Mouse (Mus musculus) testis, postnatal 14 days (tissue): ENCODE measurements around the gene Myo5c.

Source experiments
- DNase-seq: peaks from one replicate; pipeline ENCODE4 v3.0.0; 2021; ENCODE audit warnings: low spot score

Myo5c gene

GRCm38 (mm10) chr9:75322099-75322885 lies 90.5 kb downstream of the Myo5c start:
- no peak for DNase-seq

- DNase-seq: no peak
Observed at GRCm38 (mm10) chr9:75328047-75328446, 96.2 kb downstream of the Myo5c start.

- no peak for DNase-seq
Observed at GRCm38 (mm10) chr9:75330821-75331220, 99.0 kb downstream of the Myo5c start.

- DNase-seq: no peak
Observed at GRCm38 (mm10) chr9:75334440-75334839, 102.6 kb downstream of the Myo5c start.

- no peak for DNase-seq
Observed at GRCm38 (mm10) chr9:75338016-75338415, 106.2 kb downstream of the Myo5c start.

GRCm38 (mm10) chr9:75342433-75342832 lies 110.6 kb downstream of the Myo5c start:
- DNase-seq: no peak

GRCm38 (mm10) chr9:75347458-75347857 lies 115.6 kb downstream of the Myo5c start, which contains the start of gene Bcl2l10:
Gene Bcl2l10 (plus strand): TSS chr9:75347758.
- DNase-seq: no peak

- DNase-seq: no peak
Observed at GRCm38 (mm10) chr9:75348066-75348465, 116.2 kb downstream of the Myo5c start.

GRCm38 (mm10) chr9:75348641-75349040 lies 116.8 kb downstream of the Myo5c start:
- DNase-seq: no peak

- DNase-seq: no peak
Observed at GRCm38 (mm10) chr9:75353094-75353493, 121.3 kb downstream of the Myo5c start.
